Mouse (Mus musculus): ENCODE measurements around the gene Ubap2. TPM values are rescaled to one million over a fixed set of nuclear protein-coding genes. Genes with fewer than 3 reads are reported as not detected.

Gene Ubap2
- polyA plus RNA-seq, 1 experiment from 2014 or later: 41.0 TPM

- no peak overlapping the region for H3K9ac ChIP-seq (ENCODE audit: low read depth, low read length)
- H3K9me3 ChIP-seq (ENCODE audit: control insufficient read depth, low read length): no peaks in the 10 kb centered on the region
- no peak overlapping the region for H3K4me3 ChIP-seq (ENCODE audit: low read length)
- no peaks in the 10 kb centered on the region for H3K4me1 ChIP-seq (ENCODE audit: control insufficient read depth, insufficient read depth, low read length)
- H3K4me2 ChIP-seq (ENCODE audit: low read depth, low read length): no peak overlapping the region
- H3K36me3 ChIP-seq (ENCODE audit: control insufficient read depth, insufficient read depth, low read length): peaks cover 25% of the 10 kb centered on the region
- ATAC-seq: peak; percentile 30
- no peak overlapping the region for H3K27ac ChIP-seq (ENCODE audit: low read length)
- H3K27me3 ChIP-seq (replicated peaks; ENCODE audit: control insufficient read depth, insufficient read depth, low read length): no peaks in the 10 kb centered on the region
- 62% methylated on average over 14 of the region's 14 CpGs for WGBS
Measured at GRCm38 (mm10) chr4:41192544-41193512, 82.1 kb downstream of the Ubap2 start.

- no peak overlapping the region for H3K4me2 ChIP-seq (ENCODE audit: low read depth, low read length)
- H3K4me1 ChIP-seq (ENCODE audit: control insufficient read depth, insufficient read depth, low read length): no peaks in the 10 kb centered on the region
- no peak overlapping the region for H3K9ac ChIP-seq (ENCODE audit: low read depth, low read length)
- H3K27ac ChIP-seq (ENCODE audit: low read length): no peak overlapping the region
- no peak for ATAC-seq
- H3K9me3 ChIP-seq (ENCODE audit: control insufficient read depth, low read length): no peaks in the 10 kb centered on the region
- peaks cover 11% of the 10 kb centered on the region for H3K36me3 ChIP-seq (ENCODE audit: control insufficient read depth, insufficient read depth, low read length)
- no peak overlapping the region for H3K4me3 ChIP-seq (ENCODE audit: low read length)
- no peaks in the 10 kb centered on the region for H3K27me3 ChIP-seq (replicated peaks; ENCODE audit: control insufficient read depth, insufficient read depth, low read length)
- 83% methylated on average over 2 of the region's 2 CpGs for WGBS
Measured at GRCm38 (mm10) chr4:41189809-41190208, 85.1 kb downstream of the Ubap2 start.

- Histone ChIP-seq H3K4me1 (ENCODE audit: control insufficient read depth, insufficient read depth, low read length) (no peaks in the 10 kb centered on the region), H3K9me3 (ENCODE audit: control insufficient read depth, low read length) (no peaks in the 10 kb centered on the region), H3K9ac (ENCODE audit: low read depth, low read length) (no peak overlapping the region), H3K4me3 (ENCODE audit: low read length) (no peak overlapping the region), H3K27me3 (replicated peaks; ENCODE audit: control insufficient read depth, insufficient read depth, low read length) (no peaks in the 10 kb centered on the region), H3K4me2 (ENCODE audit: low read depth, low read length) (no peak overlapping the region), H3K36me3 (ENCODE audit: control insufficient read depth, insufficient read depth, low read length) (peaks cover 5% of the 10 kb centered on the region; the same call in 1 of the 2 replicates), H3K27ac (ENCODE audit: low read length) (no peak overlapping the region)
- WGBS: 85% methylated on average over 15 of the region's 15 CpGs
- no peak for ATAC-seq
Measured at GRCm38 (mm10) chr4:41179825-41180725, 94.9 kb downstream of the Ubap2 start.

GRCm38 (mm10) chr4:41174631-41175030 is 100.3 kb downstream of the Ubap2 start:
- no peaks in the 10 kb centered on the region for H3K4me1 ChIP-seq (ENCODE audit: control insufficient read depth, insufficient read depth, low read length)
- H3K9me3 ChIP-seq (ENCODE audit: control insufficient read depth, low read length): no peaks in the 10 kb centered on the region
- ATAC-seq: no peak
- no peak overlapping the region for H3K9ac ChIP-seq (ENCODE audit: low read depth, low read length)
- no peaks in the 10 kb centered on the region for H3K27me3 ChIP-seq (replicated peaks; ENCODE audit: control insufficient read depth, insufficient read depth, low read length)
- 77% methylated on average over 2 of the region's 2 CpGs for WGBS
- H3K36me3 ChIP-seq (ENCODE audit: control insufficient read depth, insufficient read depth, low read length): peaks cover 6% of the 10 kb centered on the region; the same call in 1 of the 2 replicates
- no peak overlapping the region for H3K27ac ChIP-seq (ENCODE audit: low read length)
- H3K4me3 ChIP-seq (ENCODE audit: low read length): no peak overlapping the region
- H3K4me2 ChIP-seq (ENCODE audit: low read depth, low read length): no peak overlapping the region

- ATAC-seq: no peak
- no peak overlapping the region for H3K27ac ChIP-seq (ENCODE audit: low read length)
- no peaks in the 10 kb centered on the region for H3K4me1 ChIP-seq (ENCODE audit: control insufficient read depth, insufficient read depth, low read length)
- no peaks in the 10 kb centered on the region for H3K27me3 ChIP-seq (replicated peaks; ENCODE audit: control insufficient read depth, insufficient read depth, low read length)
- WGBS: 76% methylated on average over 2 of the region's 2 CpGs
- no peak overlapping the region for H3K4me3 ChIP-seq (ENCODE audit: low read length)
- no peak overlapping the region for H3K9ac ChIP-seq (ENCODE audit: low read depth, low read length)
- no peaks in the 10 kb centered on the region for H3K9me3 ChIP-seq (ENCODE audit: control insufficient read depth, low read length)
- no peak overlapping the region for H3K4me2 ChIP-seq (ENCODE audit: low read depth, low read length)
- H3K36me3 ChIP-seq (ENCODE audit: control insufficient read depth, insufficient read depth, low read length): peaks cover 4% of the 10 kb centered on the region; the same call in 1 of the 2 replicates
Measured at GRCm38 (mm10) chr4:41170970-41171369, 104.0 kb downstream of the Ubap2 start.

- peak; percentile 36; the same call in 1 of the 2 replicates for ATAC-seq
- no peaks in the 10 kb centered on the region for H3K27me3 ChIP-seq (replicated peaks; ENCODE audit: control insufficient read depth, insufficient read depth, low read length)
Measured at GRCm38 (mm10) chr4:41165693-41166475, 109.1 kb downstream of the Ubap2 start.

GRCm38 (mm10) chr4:41164974-41165373 is 110.0 kb downstream of the Ubap2 start:
- no peak for ATAC-seq
- Histone ChIP-seq H3K9me3 (ENCODE audit: control insufficient read depth, low read length) (no peaks in the 10 kb centered on the region), H3K9ac (ENCODE audit: low read depth, low read length) (no peak overlapping the region), H3K27ac (ENCODE audit: low read length) (peak overlapping the region; percentile 49), H3K4me2 (ENCODE audit: low read depth, low read length) (no peak overlapping the region), H3K4me3 (ENCODE audit: low read length) (no peak overlapping the region), H3K27me3 (replicated peaks; ENCODE audit: control insufficient read depth, insufficient read depth, low read length) (no peaks in the 10 kb centered on the region), H3K4me1 (ENCODE audit: control insufficient read depth, insufficient read depth, low read length) (0 out of 2 replicates have a peak, but pooled peaks cover 5% of the 10 kb centered on the region), H3K36me3 (ENCODE audit: control insufficient read depth, insufficient read depth, low read length) (no peaks in the 10 kb centered on the region)
- 28% methylated on average over 2 of the region's 2 CpGs for WGBS

More at GRCm38 (mm10) chr4:41165693-41166475, 109.1 kb downstream of the Ubap2 start:
- Histone ChIP-seq H3K9ac (ENCODE audit: low read depth, low read length) (no peak overlapping the region), H3K4me1 (ENCODE audit: control insufficient read depth, insufficient read depth, low read length) (0 out of 2 replicates have a peak, but pooled peaks cover 5% of the 10 kb centered on the region), H3K27ac (ENCODE audit: low read length) (0 out of 2 replicates have a peak overlapping the region, but pooled peaks have one; percentile 46), H3K36me3 (ENCODE audit: control insufficient read depth, insufficient read depth, low read length) (no peaks in the 10 kb centered on the region), H3K9me3 (ENCODE audit: control insufficient read depth, low read length) (no peaks in the 10 kb centered on the region), H3K4me3 (ENCODE audit: low read length) (no peak overlapping the region), H3K4me2 (ENCODE audit: low read depth, low read length) (no peak overlapping the region)
- 67% methylated on average over 6 of the region's 6 CpGs for WGBS

- WGBS: 94% methylated on average over 3 of the region's 3 CpGs
- Histone ChIP-seq H3K9me3 (ENCODE audit: control insufficient read depth, low read length) (no peaks in the 10 kb centered on the region), H3K4me2 (ENCODE audit: low read depth, low read length) (no peak overlapping the region), H3K27me3 (replicated peaks; ENCODE audit: control insufficient read depth, insufficient read depth, low read length) (no peaks in the 10 kb centered on the region), H3K9ac (ENCODE audit: low read depth, low read length) (no peak overlapping the region), H3K36me3 (ENCODE audit: control insufficient read depth, insufficient read depth, low read length) (no peaks in the 10 kb centered on the region), H3K4me1 (ENCODE audit: control insufficient read depth, insufficient read depth, low read length) (peaks cover 7% of the 10 kb centered on the region; the same call in 1 of the 2 replicates), H3K4me3 (ENCODE audit: low read length) (no peak overlapping the region), H3K27ac (ENCODE audit: low read length) (no peak overlapping the region)
- no peak for ATAC-seq
Measured at GRCm38 (mm10) chr4:41161232-41161631, 113.7 kb downstream of the Ubap2 start.

Data from intestine, embryonic 16.5 days (tissue).